Mouse (Mus musculus): ENCODE results near the gene Ror2. TPM values are rescaled to one million over a fixed set of nuclear protein-coding genes. Genes with fewer than 3 reads are reported as not detected.

The Ror2 gene
- polyA plus RNA-seq, 1 experiment: 2.0 TPM

- Histone ChIP-seq H3K36me3 (ENCODE audit: control insufficient read depth, insufficient read depth, low read length) (no peaks in the 10 kb centered on the region), H3K27me3 (ENCODE audit: control insufficient read depth, insufficient read depth, low read length) (no peaks in the 10 kb centered on the region), H3K4me1 (ENCODE audit: control insufficient read depth, insufficient read depth, low read length) (no peaks in the 10 kb centered on the region), H3K27ac (ENCODE audit: control insufficient read depth, insufficient read depth, low read depth, low read length) (no peak overlapping the region), H3K4me3 (ENCODE audit: control insufficient read depth, low read depth, low read length) (no peak overlapping the region)
- TF ChIP-seq POLR2A (IDR thresholded peaks at IDR 0.05; ENCODE audit: control insufficient read depth, low read depth, low read length): no peak
- TF ChIP-seq CTCF (IDR thresholded peaks at IDR 0.05; ENCODE audit: control insufficient read depth, insufficient read depth, insufficient replicate concordance, low read depth, low read length): no peak
Measured at GRCm38 (mm10) chr13:53262509-53263250, 23.2 kb downstream of the Ror2 start.

- Histone ChIP-seq H3K36me3 (ENCODE audit: control insufficient read depth, insufficient read depth, low read length) (no peaks in the 10 kb centered on the region), H3K4me3 (ENCODE audit: control insufficient read depth, low read depth, low read length) (no peak overlapping the region), H3K27me3 (ENCODE audit: control insufficient read depth, insufficient read depth, low read length) (no peaks in the 10 kb centered on the region), H3K27ac (ENCODE audit: control insufficient read depth, insufficient read depth, low read depth, low read length) (no peak overlapping the region), H3K4me1 (ENCODE audit: control insufficient read depth, insufficient read depth, low read length) (no peaks in the 10 kb centered on the region)
- TF ChIP-seq CTCF (IDR thresholded peaks at IDR 0.05; ENCODE audit: control insufficient read depth, insufficient read depth, insufficient replicate concordance, low read depth, low read length): no peak
- no peak for TF ChIP-seq POLR2A (IDR thresholded peaks at IDR 0.05; ENCODE audit: control insufficient read depth, low read depth, low read length)
Measured at GRCm38 (mm10) chr13:53261106-53261771, 24.7 kb downstream of the Ror2 start.

DNA sequence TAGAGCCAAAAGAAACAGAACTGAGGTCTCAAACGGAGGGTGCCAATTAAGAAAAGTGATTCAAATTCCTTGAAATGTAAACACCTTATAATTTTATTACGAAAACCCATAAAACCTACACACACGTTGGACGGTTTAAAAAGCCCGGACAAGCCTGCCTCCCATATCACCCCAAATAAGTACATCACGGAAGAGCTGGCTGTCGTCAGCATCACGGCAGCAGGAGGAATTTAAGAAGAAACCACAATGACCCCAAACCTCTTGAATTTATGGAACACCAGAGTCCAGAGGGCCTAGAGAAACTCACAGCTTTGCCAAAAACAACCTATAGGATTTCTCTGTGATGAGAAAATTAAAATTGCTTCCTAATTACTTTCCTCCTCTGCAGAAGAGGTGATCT lies 27.0 kb downstream of the Ror2 start:
- TF ChIP-seq CTCF (IDR thresholded peaks at IDR 0.05; ENCODE audit: control insufficient read depth, insufficient read depth, insufficient replicate concordance, low read depth, low read length): no peak
- TF ChIP-seq POLR2A (IDR thresholded peaks at IDR 0.05; ENCODE audit: control insufficient read depth, low read depth, low read length): no peak
- no peaks in the 10 kb centered on the region for H3K4me1 ChIP-seq (ENCODE audit: control insufficient read depth, insufficient read depth, low read length)

GRCm38 (mm10) chr13:53258497-53258896 lies 27.4 kb downstream of the Ror2 start:
- no peaks in the 10 kb centered on the region for H3K4me1 ChIP-seq (ENCODE audit: control insufficient read depth, insufficient read depth, low read length)
- no peak overlapping the region for H3K4me3 ChIP-seq (ENCODE audit: control insufficient read depth, low read depth, low read length)
- no peaks in the 10 kb centered on the region for H3K27me3 ChIP-seq (ENCODE audit: control insufficient read depth, insufficient read depth, low read length)
- no peak for TF ChIP-seq CTCF (IDR thresholded peaks at IDR 0.05; ENCODE audit: control insufficient read depth, insufficient read depth, insufficient replicate concordance, low read depth, low read length)
- no peak for TF ChIP-seq POLR2A (IDR thresholded peaks at IDR 0.05; ENCODE audit: control insufficient read depth, low read depth, low read length)
- H3K36me3 ChIP-seq (ENCODE audit: control insufficient read depth, insufficient read depth, low read length): no peaks in the 10 kb centered on the region
- no peak overlapping the region for H3K27ac ChIP-seq (ENCODE audit: control insufficient read depth, insufficient read depth, low read depth, low read length)

More for the DNA sequence above, 27.0 kb downstream of the Ror2 start:
- Histone ChIP-seq H3K4me3 (ENCODE audit: control insufficient read depth, low read depth, low read length) (no peak overlapping the region), H3K27ac (ENCODE audit: control insufficient read depth, insufficient read depth, low read depth, low read length) (no peak overlapping the region), H3K36me3 (ENCODE audit: control insufficient read depth, insufficient read depth, low read length) (no peaks in the 10 kb centered on the region), H3K27me3 (ENCODE audit: control insufficient read depth, insufficient read depth, low read length) (no peaks in the 10 kb centered on the region)

DNA sequence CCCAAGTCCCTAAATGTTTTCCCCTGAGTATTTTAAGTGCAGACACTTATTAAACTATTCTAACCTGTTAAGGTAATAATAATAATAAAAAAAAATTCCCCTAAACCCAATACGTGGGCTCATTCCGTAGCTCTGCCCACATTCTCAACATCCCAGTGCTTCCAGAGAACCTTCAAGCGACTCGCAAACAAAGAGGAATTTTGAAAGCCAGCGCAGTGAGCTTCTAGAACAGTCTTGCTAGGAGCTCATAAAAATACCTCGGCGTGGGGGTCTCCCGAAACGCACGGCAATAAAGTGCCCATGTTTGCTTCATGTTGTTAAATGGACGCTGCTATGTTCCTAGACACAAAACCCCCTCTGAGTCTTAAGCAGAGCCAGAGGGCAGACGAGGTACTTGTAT lies 32.7 kb downstream of the Ror2 start:
- no peak overlapping the region for H3K4me3 ChIP-seq (ENCODE audit: control insufficient read depth, low read depth, low read length)
- H3K27ac ChIP-seq (ENCODE audit: control insufficient read depth, insufficient read depth, low read depth, low read length): no peak overlapping the region
- no peaks in the 10 kb centered on the region for H3K36me3 ChIP-seq (ENCODE audit: control insufficient read depth, insufficient read depth, low read length)
- H3K27me3 ChIP-seq (ENCODE audit: control insufficient read depth, insufficient read depth, low read length): no peaks in the 10 kb centered on the region
- TF ChIP-seq CTCF (IDR thresholded peaks at IDR 0.05; ENCODE audit: control insufficient read depth, insufficient read depth, insufficient replicate concordance, low read depth, low read length): no peak
- no peak for TF ChIP-seq POLR2A (IDR thresholded peaks at IDR 0.05; ENCODE audit: control insufficient read depth, low read depth, low read length)
- no peaks in the 10 kb centered on the region for H3K4me1 ChIP-seq (ENCODE audit: control insufficient read depth, insufficient read depth, low read length)

DNA sequence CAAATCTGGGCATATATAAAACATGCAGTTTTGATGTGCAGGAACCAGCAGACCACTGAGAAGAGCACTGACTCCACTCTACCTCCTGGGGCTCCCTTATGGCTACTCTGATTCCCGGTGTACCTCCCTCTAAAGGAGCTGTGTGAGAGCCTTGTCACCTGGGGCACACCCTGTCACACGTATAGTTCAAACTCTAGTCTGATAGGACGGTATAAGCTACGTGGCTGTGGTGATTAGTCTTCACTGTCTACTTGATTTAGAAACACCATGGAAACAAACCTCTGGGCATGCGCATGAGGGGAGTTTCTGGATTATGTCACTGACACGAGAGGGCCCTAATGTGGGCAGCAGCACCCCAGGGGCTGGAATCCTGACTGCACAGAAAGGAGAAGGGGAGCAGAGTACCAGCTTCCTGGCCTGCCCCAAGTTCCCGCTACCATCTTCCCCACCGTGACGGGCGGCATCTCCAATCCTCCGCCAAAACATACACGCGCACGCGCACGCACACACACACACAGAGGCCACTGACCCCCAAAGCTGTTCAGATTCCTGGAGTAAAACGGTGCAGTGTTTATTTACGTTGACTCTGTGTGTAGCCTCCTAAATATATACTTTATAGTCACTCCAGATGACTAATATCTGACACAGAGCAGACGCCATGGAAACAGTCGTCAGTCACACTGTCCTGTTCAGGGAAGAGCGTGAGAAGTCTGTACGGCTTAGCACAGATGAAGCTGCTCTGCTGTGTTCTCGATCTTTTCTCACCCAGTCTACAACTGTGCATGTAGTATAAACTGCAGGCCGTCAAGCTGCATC lies 37.1 kb downstream of the Ror2 start:
- no peak overlapping the region for H3K27ac ChIP-seq (ENCODE audit: control insufficient read depth, insufficient read depth, low read depth, low read length)
- no peaks in the 10 kb centered on the region for H3K36me3 ChIP-seq (ENCODE audit: control insufficient read depth, insufficient read depth, low read length)
- H3K27me3 ChIP-seq (ENCODE audit: control insufficient read depth, insufficient read depth, low read length): no peaks in the 10 kb centered on the region
- no peaks in the 10 kb centered on the region for H3K4me1 ChIP-seq (ENCODE audit: control insufficient read depth, insufficient read depth, low read length)
- no peak overlapping the region for H3K4me3 ChIP-seq (ENCODE audit: control insufficient read depth, low read depth, low read length)
- TF ChIP-seq POLR2A (IDR thresholded peaks at IDR 0.05; ENCODE audit: control insufficient read depth, low read depth, low read length) (no peak), CTCF (IDR thresholded peaks at IDR 0.05; ENCODE audit: control insufficient read depth, insufficient read depth, insufficient replicate concordance, low read depth, low read length) (no peak)

- Histone ChIP-seq H3K36me3 (ENCODE audit: control insufficient read depth, insufficient read depth, low read length) (no peaks in the 10 kb centered on the region), H3K4me3 (ENCODE audit: control insufficient read depth, low read depth, low read length) (peak overlapping the region; percentile 36), H3K27ac (ENCODE audit: control insufficient read depth, insufficient read depth, low read depth, low read length) (no peak overlapping the region), H3K27me3 (ENCODE audit: control insufficient read depth, insufficient read depth, low read length) (no peaks in the 10 kb centered on the region), H3K4me1 (ENCODE audit: control insufficient read depth, insufficient read depth, low read length) (no peaks in the 10 kb centered on the region)
- no peak for TF ChIP-seq CTCF (IDR thresholded peaks at IDR 0.05; ENCODE audit: control insufficient read depth, insufficient read depth, insufficient replicate concordance, low read depth, low read length)
- no peak for TF ChIP-seq POLR2A (IDR thresholded peaks at IDR 0.05; ENCODE audit: control insufficient read depth, low read depth, low read length)
Measured at GRCm38 (mm10) chr13:53248080-53248479, 37.8 kb downstream of the Ror2 start.
